Mouse (Mus musculus) neural tube, embryonic 12.5 days (tissue): ENCODE data around the gene Camk2n2. TPM values are rescaled to one million over a fixed set of nuclear protein-coding genes. Genes with fewer than 3 reads are reported as not detected.

Source experiments
- ATAC-seq: fragments of 200-750 bp; cut with Nextera tagmentation; 2 replicates; pipeline ENCODE4 v1.8.0; 2017; ENCODE audit warnings: low read depth, mild to moderate bottlenecking, moderate TSS enrichment, moderate library complexity; ENCODE audit not compliant: low FRiP score
- H3K27ac ChIP-seq: fragments of 300-500 bp; sonication (generic); 2 replicates; pipeline ENCODE4 v1.5.1; 2016
- H3K27me3 ChIP-seq: fragments of 300-500 bp; sonication (generic); replicated peaks from 2 replicates; pipeline ENCODE4 v1.6.1; 2016; ENCODE audit warnings: mild to moderate bottlenecking
- H3K36me3 ChIP-seq: fragments of 300-500 bp; sonication (generic); 2 replicates; pipeline ENCODE4 v1.6.1; 2016; ENCODE audit warnings: mild to moderate bottlenecking
- H3K4me1 ChIP-seq: fragments of 300-500 bp; sonication (generic); 2 replicates; pipeline ENCODE4 v1.6.1; 2016
- H3K4me2 ChIP-seq: fragments of 300-500 bp; sonication (generic); replicated peaks from 2 replicates; pipeline ENCODE4 v1.6.1; 2016; ENCODE audit warnings: mild to moderate bottlenecking
- H3K4me3 ChIP-seq: fragments of 300-500 bp; sonication (generic); 2 replicates; pipeline ENCODE4 v1.5.1; 2016
- H3K9ac ChIP-seq: fragments of 300-500 bp; sonication (generic); 2 replicates; pipeline ENCODE4 v1.6.1; 2016; ENCODE audit warnings: mild to moderate bottlenecking
- H3K9me3 ChIP-seq: fragments of 300-500 bp; sonication (generic); 2 replicates; pipeline ENCODE4 v1.6.1; 2016; ENCODE audit warnings: mild to moderate bottlenecking
- WGBS: fragments of 180-500 bp; shearing (Covaris S2); methylation state at CpG from one replicate; pipeline ENCODE4 v1.1.7; 2016; 5-methylcytosine and 5-hydroxymethylcytosine counted together
- polyA plus RNA-seq: library from polyadenylated mRNA; unstranded; fragments of >200 nt; fragmentation: Nextera tagmentation; extraction: Ambion mirVana; gene quantifications from 2 replicates; pipeline ENCODE4 v1.2.1, GENCODE M21; 2016

Camk2n2 gene
- polyA plus RNA-seq, 1 experiment from 2014 or later = 11.9 TPM

GRCm38 (mm10) chr16:20604705-20605104 lies 16.4 kb downstream of the Camk2n2 start:
- 79% methylated on average over 9 of the region's 9 CpGs for WGBS
- H3K27ac ChIP-seq = no peak overlapping the region
- no peak overlapping the region for H3K4me2 ChIP-seq
- H3K36me3 ChIP-seq = peaks cover 48% of the 10 kb centered on the region
- H3K4me1 ChIP-seq = peaks cover 7% of the 10 kb centered on the region; the same call in 1 of the 2 replicates
- ATAC-seq = peak; percentile 61; the same call in 1 of the 2 replicates
- no peaks in the 10 kb centered on the region for H3K27me3 ChIP-seq
- H3K4me3 ChIP-seq = no peak overlapping the region
- H3K9me3 ChIP-seq = no peaks in the 10 kb centered on the region
- no peak overlapping the region for H3K9ac ChIP-seq

- peaks cover 19% of the 10 kb centered on the region for H3K36me3 ChIP-seq
- no peak overlapping the region for H3K27ac ChIP-seq
- H3K27me3 ChIP-seq = no peaks in the 10 kb centered on the region
- no peak overlapping the region for H3K4me2 ChIP-seq
- no peaks in the 10 kb centered on the region for H3K4me1 ChIP-seq
- no peaks in the 10 kb centered on the region for H3K9me3 ChIP-seq
- WGBS = 78% methylated on average over 5 of the region's 5 CpGs
- H3K9ac ChIP-seq = no peak overlapping the region
- H3K4me3 ChIP-seq = no peak overlapping the region
- ATAC-seq = no peak
Measured at GRCm38 (mm10) chr16:20600511-20600910, 20.6 kb downstream of the Camk2n2 start.

GRCm38 (mm10) chr16:20596687-20597441 lies 24.2 kb downstream of the Camk2n2 start:
- H3K4me3 ChIP-seq = no peak overlapping the region
- ATAC-seq = no peak
- peaks cover 29% of the 10 kb centered on the region for H3K27me3 ChIP-seq
- no peak overlapping the region for H3K27ac ChIP-seq
- 76% methylated on average over 7 of the region's 7 CpGs for WGBS
- no peaks in the 10 kb centered on the region for H3K4me1 ChIP-seq
- no peaks in the 10 kb centered on the region for H3K36me3 ChIP-seq
- H3K9me3 ChIP-seq = no peaks in the 10 kb centered on the region
- H3K4me2 ChIP-seq = no peak overlapping the region
- no peak overlapping the region for H3K9ac ChIP-seq

- Histone ChIP-seq H3K27ac (no peak overlapping the region), H3K9me3 (no peaks in the 10 kb centered on the region), H3K36me3 (no peaks in the 10 kb centered on the region), H3K4me1 (peaks cover 4% of the 10 kb centered on the region), H3K4me3 (no peak overlapping the region), H3K9ac (no peak overlapping the region), H3K4me2 (no peak overlapping the region), H3K27me3 (peaks cover 40% of the 10 kb centered on the region)
- ATAC-seq = no peak
- WGBS = 88% methylated on average over 4 of the region's 4 CpGs
Measured at GRCm38 (mm10) chr16:20595737-20596136, 25.4 kb downstream of the Camk2n2 start.

- H3K4me1 ChIP-seq = peaks cover 10% of the 10 kb centered on the region
- peaks cover 46% of the 10 kb centered on the region for H3K27me3 ChIP-seq
- H3K4me3 ChIP-seq = no peak overlapping the region
- H3K4me2 ChIP-seq = no peak overlapping the region
- 88% methylated on average over 7 of the region's 7 CpGs for WGBS
- no peaks in the 10 kb centered on the region for H3K9me3 ChIP-seq
- no peak for ATAC-seq
- no peak overlapping the region for H3K9ac ChIP-seq
- H3K36me3 ChIP-seq = no peaks in the 10 kb centered on the region
- H3K27ac ChIP-seq = no peak overlapping the region
Measured at GRCm38 (mm10) chr16:20595060-20595673, 25.9 kb downstream of the Camk2n2 start.

- H3K4me1 ChIP-seq = peaks cover 21% of the 10 kb centered on the region
- 4% methylated on average over 48 of the region's 48 CpGs for WGBS
- H3K4me2 ChIP-seq = peak overlapping the region; percentile 92
- peak overlapping the region; percentile 49 for H3K4me3 ChIP-seq
- peaks cover 63% of the 10 kb centered on the region for H3K27me3 ChIP-seq
- ATAC-seq = peak; percentile 19; the same call in 1 of the 2 replicates
- H3K9ac ChIP-seq = peak overlapping the region; percentile 59; the same call in 1 of the 2 replicates
- no peaks in the 10 kb centered on the region for H3K9me3 ChIP-seq
- no peak overlapping the region for H3K27ac ChIP-seq
- H3K36me3 ChIP-seq = no peaks in the 10 kb centered on the region
Measured at GRCm38 (mm10) chr16:20591076-20591705, 29.9 kb downstream of the Camk2n2 start.

GRCm38 (mm10) chr16:20590680-20591038 lies 30.4 kb downstream of the Camk2n2 start:
- H3K9me3 ChIP-seq = no peaks in the 10 kb centered on the region
- H3K27me3 ChIP-seq = peaks cover 63% of the 10 kb centered on the region
- H3K9ac ChIP-seq = 0 out of 2 replicates have a peak overlapping the region, but pooled peaks have one; percentile 59
- peak overlapping the region; percentile 92 for H3K4me2 ChIP-seq
- no peaks in the 10 kb centered on the region for H3K36me3 ChIP-seq
- WGBS = 2% methylated on average over 17 of the region's 17 CpGs
- peak overlapping the region; percentile 49 for H3K4me3 ChIP-seq
- ATAC-seq = no peak; the same call in 1 of the 2 replicates
- H3K27ac ChIP-seq = no peak overlapping the region
- peaks cover 21% of the 10 kb centered on the region for H3K4me1 ChIP-seq

GRCm38 (mm10) chr16:20589939-20590679 lies 31.0 kb downstream of the Camk2n2 start:
- ATAC-seq = peak; percentile 89
- Histone ChIP-seq H3K27ac (no peak overlapping the region), H3K4me3 (peak overlapping the region; percentile 49), H3K36me3 (no peaks in the 10 kb centered on the region), H3K4me2 (peak overlapping the region; percentile 92), H3K9me3 (no peaks in the 10 kb centered on the region), H3K27me3 (peaks cover 61% of the 10 kb centered on the region), H3K4me1 (peaks cover 21% of the 10 kb centered on the region), H3K9ac (peak overlapping the region; percentile 59)
- under 1% methylated on average over 38 of the region's 39 CpGs for WGBS

GRCm38 (mm10) chr16:20589366-20589938 lies 31.6 kb downstream of the Camk2n2 start, which contains the start of gene Vwa5b2:
Vwa5b2 (plus strand) TSS chr16:20589471.
- H3K36me3 ChIP-seq = no peaks in the 10 kb centered on the region
- no peak within 1 kb of the TSS for H3K27ac ChIP-seq
- H3K4me1 ChIP-seq = peaks cover 21% of the 10 kb centered on the region
- peak within 1 kb of the TSS; percentile 92 for H3K4me2 ChIP-seq
- WGBS = under 1% methylated on average over 24 of the region's 24 CpGs
- ATAC-seq = peak; percentile 74
- no peaks in the 10 kb centered on the region for H3K9me3 ChIP-seq
- H3K4me3 ChIP-seq = peak within 1 kb of the TSS; percentile 49
- peaks cover 58% of the 10 kb centered on the region for H3K27me3 ChIP-seq
- H3K9ac ChIP-seq = peak within 1 kb of the TSS; percentile 59
